Mouse (Mus musculus) spleen, adult 12 weeks (tissue): ENCODE results near the gene Cox6a2.
A peak's percentile ranks its signal among the peaks of the same experiment; 100 is the strongest.
"Not testable (repeated sequence)": the region's sequence is repeated elsewhere in the genome, so short reads cannot be mapped to it uniquely, and the experiment has no call there.

Experiments
- DNase-seq: peaks from one replicate; pipeline ENCODE4 v3.0.0; 2022; ENCODE audit warnings: low spot score

Cox6a2 gene

GRCm38 (mm10) chr7:128234796-128235195 is 28.6 kb upstream of the Cox6a2 start:
- DNase-seq, result no peak

DNA sequence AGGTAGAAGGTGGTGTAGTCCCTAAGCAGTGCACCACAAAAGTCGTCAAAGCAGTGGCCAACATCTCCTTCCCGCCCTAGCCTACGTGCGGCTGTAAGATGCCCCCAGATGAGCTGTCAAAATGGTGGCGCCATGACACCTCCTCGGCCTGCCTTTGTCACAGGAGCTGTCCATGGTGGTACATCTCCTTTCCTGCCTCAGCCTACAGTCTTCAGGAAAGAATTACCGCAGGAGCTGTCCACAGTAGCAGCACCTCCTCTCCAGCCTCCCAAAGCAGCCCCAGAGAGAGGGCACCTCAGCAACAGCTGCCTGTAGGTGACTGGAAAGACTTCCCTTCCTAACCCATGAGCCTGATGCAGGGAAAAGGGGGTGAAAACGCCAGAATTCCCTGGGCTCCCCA is 25.6 kb upstream of the Cox6a2 start:
- no peak for DNase-seq

DNA sequence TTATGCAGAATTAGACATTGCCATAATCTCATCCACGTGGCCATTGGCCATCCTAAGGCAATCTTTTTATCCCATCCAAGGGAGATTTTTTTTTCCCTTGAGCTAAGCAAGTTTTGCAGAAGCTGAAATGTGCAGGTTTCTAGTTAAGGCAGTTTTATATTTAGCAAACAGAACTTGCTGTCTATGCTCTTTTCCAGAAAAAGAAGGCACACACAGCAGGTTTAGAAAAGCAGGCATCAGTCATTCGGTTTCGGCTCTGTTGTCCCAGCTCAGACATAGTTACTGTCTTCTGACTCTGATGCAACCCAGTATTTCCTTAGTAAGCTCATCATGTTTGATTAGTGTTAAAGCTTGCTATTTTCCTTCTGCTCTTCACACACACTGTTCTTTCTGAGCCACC is 14.7 kb upstream of the Cox6a2 start:
- DNase-seq, result no peak

GRCm38 (mm10) chr7:128219952-128220351 is 13.8 kb upstream of the Cox6a2 start:
- DNase-seq, result no peak

DNA sequence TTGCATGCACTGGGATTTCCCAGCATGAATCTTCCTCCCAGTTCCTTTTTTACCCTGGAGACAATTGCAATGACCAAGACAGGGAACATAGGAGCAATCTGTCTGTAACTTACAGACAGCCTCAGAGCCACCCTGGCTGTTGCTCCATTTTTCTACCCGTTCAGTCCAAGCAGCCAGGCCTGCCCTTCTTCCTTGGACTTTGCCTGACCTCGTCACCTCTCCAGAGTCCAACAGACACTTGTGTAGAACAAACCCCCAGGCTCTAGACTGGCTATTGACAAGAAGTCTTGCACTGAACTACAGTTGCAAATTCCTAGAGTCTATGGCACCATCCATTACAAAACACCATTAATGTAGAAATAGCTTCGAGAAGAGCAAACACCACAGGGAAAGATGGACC is 3.6 kb upstream of the Cox6a2 start:
- DNase-seq, result no peak

DNA sequence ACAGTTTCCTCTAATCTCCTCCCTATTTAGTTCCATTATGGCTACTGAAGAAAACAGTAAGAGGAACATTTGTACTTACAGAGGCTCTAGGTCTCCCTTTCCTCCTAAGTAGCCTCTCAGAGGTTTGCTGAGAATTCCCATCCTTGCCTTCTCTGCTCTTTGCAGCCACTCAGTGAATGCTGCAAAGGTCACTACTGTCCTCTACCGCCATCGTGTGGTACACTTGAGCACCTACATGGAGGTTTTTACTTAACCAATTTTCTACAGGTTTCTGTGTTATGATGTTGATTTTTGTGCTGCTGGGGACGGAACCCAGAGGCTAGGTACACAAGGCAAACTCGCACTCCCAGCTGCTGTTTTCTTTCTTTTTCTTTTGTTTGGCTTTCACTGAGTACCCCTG is 2.0 kb upstream of the Cox6a2 start:
- peak; percentile 22 for DNase-seq

DNA sequence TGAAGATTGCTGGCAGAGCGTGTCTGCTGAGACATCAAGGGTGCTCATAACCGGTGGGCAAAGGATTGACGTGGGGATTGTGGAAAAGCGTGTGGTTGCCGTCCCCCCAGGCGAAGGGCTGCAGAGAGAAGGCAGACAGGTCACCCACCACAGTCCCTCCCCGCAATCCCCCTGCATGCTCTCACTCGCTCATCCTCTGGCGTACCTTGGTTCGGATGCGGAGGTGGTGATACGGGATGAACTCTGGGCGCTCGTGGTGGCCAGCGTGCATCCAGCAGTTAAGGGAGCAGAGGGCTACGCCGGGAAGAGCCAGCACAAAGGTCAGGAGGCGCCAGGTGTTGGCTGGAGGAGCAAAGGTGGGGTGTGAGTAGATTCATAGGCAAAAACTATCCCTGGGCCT is 492 bp downstream of the Cox6a2 start:
- DNase-seq, result no peak

- no peak for DNase-seq
Observed at GRCm38 (mm10) chr7:128204179-128204578, 2.0 kb downstream of the Cox6a2 start.

GRCm38 (mm10) chr7:128203071-128203470 is 3.1 kb downstream of the Cox6a2 start:
- no peak for DNase-seq

DNA sequence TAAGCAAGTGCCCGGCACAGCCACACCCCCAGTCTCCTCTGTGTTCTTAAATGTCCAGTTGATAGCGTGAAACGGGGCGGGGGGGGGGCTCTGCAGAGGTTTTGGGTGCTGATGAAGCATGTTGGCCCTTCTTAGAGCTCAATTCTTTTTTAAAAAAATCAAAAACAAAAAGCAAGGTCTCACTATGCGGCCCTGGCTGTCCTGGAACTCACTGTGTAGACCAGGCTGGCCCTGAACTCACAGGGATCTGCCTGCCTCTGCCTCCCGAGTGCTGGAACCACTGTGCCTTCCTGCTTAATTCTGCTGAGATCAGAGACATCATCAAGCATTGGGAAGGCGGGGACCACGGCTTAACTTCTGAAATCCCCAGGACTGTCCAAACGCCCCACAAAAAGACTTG is 4.6 kb downstream of the Cox6a2 start:
- DNase-seq, result no peak

- DNase-seq, result no peak
Observed at GRCm38 (mm10) chr7:128181691-128182090, 24.5 kb downstream of the Cox6a2 start.

GRCm38 (mm10) chr7:128180546-128180945 is 25.6 kb downstream of the Cox6a2 start:
- DNase-seq, result no peak

- no peak for DNase-seq
Observed at GRCm38 (mm10) chr7:128180126-128180525, 26.1 kb downstream of the Cox6a2 start.

DNA sequence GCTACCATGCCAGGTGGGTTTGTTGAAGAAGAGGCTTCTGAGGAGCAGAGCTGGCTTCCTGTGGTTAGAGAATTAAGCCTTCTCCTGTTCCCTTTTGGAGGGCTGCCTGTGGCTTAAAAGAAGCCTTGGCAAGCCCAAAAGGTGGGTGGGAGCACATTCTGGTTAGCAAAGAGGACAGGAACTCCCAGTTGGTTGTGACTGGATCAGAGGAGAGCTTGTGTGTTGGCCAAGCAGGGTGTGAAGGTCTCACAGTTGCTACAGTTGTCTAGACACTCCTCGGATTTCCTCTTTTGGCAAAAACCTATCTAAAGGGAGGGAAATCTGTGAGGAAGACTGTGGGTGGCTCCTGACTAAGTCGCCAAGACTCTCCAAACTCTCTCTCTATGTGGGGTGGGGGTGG is 27.8 kb downstream of the Cox6a2 start:
- no peak for DNase-seq

DNA sequence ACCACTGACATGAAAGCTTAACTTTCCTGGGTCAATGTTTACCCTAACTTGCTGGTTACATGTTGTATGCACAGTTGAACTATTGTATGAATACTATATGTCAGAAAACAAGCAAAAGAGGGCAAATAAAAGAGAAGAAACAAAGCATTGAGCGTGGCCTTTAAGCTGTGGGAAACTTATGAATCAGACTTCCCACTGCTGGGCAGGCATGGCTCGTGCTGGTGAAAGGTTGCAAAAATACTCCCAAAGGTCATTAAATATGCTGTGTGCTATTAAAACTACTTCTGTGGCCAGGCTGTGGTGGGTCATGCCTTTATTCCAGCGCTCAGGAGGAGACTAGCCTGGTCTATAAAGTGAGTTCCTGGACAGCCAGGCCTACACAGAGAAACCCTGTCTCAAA is 36.2 kb downstream of the Cox6a2 start:
- no peak for DNase-seq

- DNase-seq, result no peak
Observed at GRCm38 (mm10) chr7:128166391-128166790, 39.8 kb downstream of the Cox6a2 start.

DNA sequence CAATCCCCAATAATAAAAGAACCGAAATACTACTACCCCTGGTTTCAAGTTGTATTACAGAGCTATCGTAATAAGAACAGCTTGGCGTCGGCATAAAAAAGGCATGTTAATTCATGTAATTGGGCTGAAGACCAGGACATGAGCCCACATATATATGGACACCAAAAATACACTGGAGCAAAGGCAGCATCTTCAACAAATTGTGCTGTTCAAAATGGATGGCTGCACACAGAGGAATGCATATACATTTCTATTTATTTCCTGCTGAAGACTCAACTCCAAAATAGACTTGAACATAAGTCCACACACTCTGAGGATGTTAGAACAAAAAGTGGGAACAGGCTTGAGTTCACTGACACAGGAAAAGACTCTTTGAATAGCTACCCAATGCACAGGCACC is 42.2 kb downstream of the Cox6a2 start:
- DNase-seq, result no peak

DNA sequence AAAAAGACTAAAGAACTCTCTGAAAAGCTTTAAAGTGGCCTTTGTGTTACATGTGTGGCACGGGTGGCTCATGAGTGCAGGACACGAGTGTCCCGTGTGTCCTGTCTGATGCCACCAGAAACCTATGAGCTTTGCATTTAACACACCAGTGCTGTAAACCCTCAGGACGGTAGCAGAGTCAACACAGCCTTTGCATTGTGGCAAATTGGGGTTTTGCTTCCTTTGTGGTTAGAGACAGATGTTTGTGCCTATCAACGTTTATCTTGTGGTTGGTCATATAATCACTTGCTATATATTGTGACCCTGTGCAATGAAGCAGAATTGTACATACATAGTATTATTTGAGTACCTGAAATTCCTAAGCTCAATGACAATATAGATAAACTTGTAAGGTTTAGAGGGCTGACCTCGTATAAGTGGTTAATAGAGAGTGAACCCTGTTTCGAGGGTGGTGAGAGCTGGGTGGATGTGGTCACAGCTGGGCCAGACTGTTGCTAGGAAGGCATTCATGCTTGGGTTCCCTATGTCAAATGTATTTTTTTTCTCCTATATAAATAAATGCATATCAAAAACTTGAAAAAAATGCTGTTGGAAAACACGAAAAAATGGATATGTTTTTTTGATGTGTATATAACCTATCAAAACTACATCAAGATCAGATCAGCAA is 47.4 kb downstream of the Cox6a2 start:
- not testable (repeated sequence) for DNase-seq
